Mouse (Mus musculus) embryonic facial prominence, embryonic 14.5 days (tissue): ENCODE data around the gene Mvb12b. TPM values are rescaled to one million over a fixed set of nuclear protein-coding genes. Genes with fewer than 3 reads are reported as not detected.

ENCODE experiments used
- ATAC-seq: fragments of 200-750 bp; cut with Nextera tagmentation; 2 replicates; pipeline ENCODE4 v1.8.0; 2017; ENCODE audit warnings: low read depth, moderate number of reproducible peaks, moderate TSS enrichment
- DNase-seq: peaks from one replicate; pipeline ENCODE4 v3.0.0-alpha.2; 2015; ENCODE audit warnings: low spot score
- H3K27ac ChIP-seq: fragments of 300-500 bp; sonication (generic); replicated peaks from 2 replicates; pipeline ENCODE4 v1.5.1; 2014; ENCODE audit warnings: low read depth, mild to moderate bottlenecking, low read length, moderate library complexity
- H3K27me3 ChIP-seq: fragments of 300-500 bp; sonication (generic); replicated peaks from 2 replicates; pipeline ENCODE4 v1.6.1; 2014; ENCODE audit warnings: low read length; ENCODE audit not compliant: control insufficient read depth, insufficient read depth
- H3K36me3 ChIP-seq: fragments of 300-500 bp; sonication (generic); 2 replicates; pipeline ENCODE4 v1.6.1; 2014; ENCODE audit warnings: low read length, mixed read lengths; ENCODE audit not compliant: control insufficient read depth, insufficient read depth
- H3K4me1 ChIP-seq: fragments of 300-500 bp; sonication (generic); 2 replicates; pipeline ENCODE4 v1.6.1; 2014; ENCODE audit warnings: antibody characterized with exemption, low read length; ENCODE audit not compliant: control insufficient read depth, insufficient read depth
- H3K4me2 ChIP-seq: fragments of 300-500 bp; sonication (generic); 2 replicates; pipeline ENCODE4 v1.6.1; 2014; ENCODE audit warnings: low read depth, mild to moderate bottlenecking, low read length, moderate library complexity, mixed read lengths
- H3K4me3 ChIP-seq: fragments of 300-500 bp; sonication (generic); 2 replicates; pipeline ENCODE4 v1.5.1; 2014; ENCODE audit warnings: low read depth, mild to moderate bottlenecking, low read length
- H3K9ac ChIP-seq: fragments of 300-500 bp; sonication (generic); 2 replicates; pipeline ENCODE4 v1.6.1; 2014; ENCODE audit warnings: low read depth, mild to moderate bottlenecking, low read length, moderate library complexity, mixed read lengths
- H3K9me3 ChIP-seq: fragments of 300-500 bp; sonication (generic); 2 replicates; pipeline ENCODE4 v1.6.1; 2016; ENCODE audit warnings: low read length; ENCODE audit not compliant: control insufficient read depth
- WGBS: fragments of 180-500 bp; shearing (Covaris S2); extraction: QIAGEN DNeasy Blood & Tissue Kit; methylation state at CpG from one replicate; pipeline ENCODE4 v1.1.7; 2014; 5-methylcytosine and 5-hydroxymethylcytosine counted together
- polyA plus RNA-seq: library from polyadenylated mRNA; unstranded; fragments of >200 nt; fragmentation: Nextera tagmentation; extraction: Ambion mirVana; gene quantifications from 2 replicates; pipeline ENCODE4 v1.2.1, GENCODE M21; 2014

The Mvb12b gene
- polyA plus RNA-seq, 1 experiment from 2014 or later: 14.1 TPM

DNA sequence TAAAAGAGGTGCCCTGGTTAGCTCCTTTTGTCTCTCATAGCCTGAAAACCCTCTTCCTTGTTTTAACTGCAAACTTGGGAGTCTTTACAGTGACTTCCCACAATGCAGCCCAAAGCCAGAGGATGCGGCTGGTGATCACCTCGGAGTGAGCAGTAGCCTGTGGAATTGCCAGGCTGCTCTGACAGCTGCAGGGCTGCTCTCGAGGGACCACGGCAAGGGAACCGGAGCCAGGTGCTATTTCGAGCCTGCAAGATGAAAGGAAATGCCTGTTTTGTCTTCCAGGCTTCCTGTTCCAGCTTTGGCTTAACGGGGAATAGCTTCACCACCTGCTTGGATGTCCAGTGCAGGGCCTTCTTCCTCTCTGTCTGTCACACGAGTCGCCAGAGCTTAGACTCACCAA lies 115.3 kb downstream of the Mvb12b start:
- ATAC-seq: peak; percentile 65; the same call in 1 of the 2 replicates
- peak; percentile 75 for DNase-seq
- H3K4me2 ChIP-seq: no peak overlapping the region

GRCm38 (mm10) chr2:33771388-33771787 lies 116.4 kb downstream of the Mvb12b start:
- Histone ChIP-seq H3K27me3 (no peaks in the 10 kb centered on the region), H3K27ac (no peak overlapping the region), H3K4me3 (no peak overlapping the region), H3K9ac (no peak overlapping the region), H3K36me3 (0 out of 2 replicates have a peak, but pooled peaks cover 4% of the 10 kb centered on the region), H3K4me1 (peaks cover 14% of the 10 kb centered on the region), H3K9me3 (no peaks in the 10 kb centered on the region), H3K4me2 (no peak overlapping the region)
- ATAC-seq: no peak
- DNase-seq: no peak
- WGBS: 84% methylated on average over 10 of the region's 10 CpGs

More for the DNA sequence above, 115.3 kb downstream of the Mvb12b start:
- H3K27ac ChIP-seq: no peak overlapping the region
- H3K9me3 ChIP-seq: peaks cover 8% of the 10 kb centered on the region
- no peak overlapping the region for H3K9ac ChIP-seq
- H3K36me3 ChIP-seq: peaks cover 8% of the 10 kb centered on the region
- WGBS: 36% methylated on average over 9 of the region's 9 CpGs
- H3K27me3 ChIP-seq: no peaks in the 10 kb centered on the region
- H3K4me1 ChIP-seq: peaks cover 14% of the 10 kb centered on the region
- H3K4me3 ChIP-seq: no peak overlapping the region

- H3K36me3 ChIP-seq: 0 out of 2 replicates have a peak, but pooled peaks cover 4% of the 10 kb centered on the region
- H3K27me3 ChIP-seq: no peaks in the 10 kb centered on the region
- 93% methylated on average over 4 of the region's 4 CpGs for WGBS
- no peak for DNase-seq
- ATAC-seq: no peak
- H3K4me2 ChIP-seq: no peak overlapping the region
- H3K27ac ChIP-seq: no peak overlapping the region
- no peak overlapping the region for H3K9ac ChIP-seq
- no peak overlapping the region for H3K4me3 ChIP-seq
- H3K9me3 ChIP-seq: no peaks in the 10 kb centered on the region
- peaks cover 14% of the 10 kb centered on the region for H3K4me1 ChIP-seq
Observed at GRCm38 (mm10) chr2:33770526-33771130, 117.1 kb downstream of the Mvb12b start.

- peak; percentile 84 for DNase-seq
- WGBS: 44% methylated on average over 5 of the region's 8 CpGs
Observed at GRCm38 (mm10) chr2:33764476-33764875, 123.3 kb downstream of the Mvb12b start.

GRCm38 (mm10) chr2:33762210-33762609 lies 125.5 kb downstream of the Mvb12b start:
- Histone ChIP-seq H3K27me3 (no peaks in the 10 kb centered on the region), H3K27ac (no peak overlapping the region), H3K4me2 (no peak overlapping the region), H3K36me3 (peaks cover 3% of the 10 kb centered on the region), H3K9me3 (0 out of 2 replicates have a peak, but pooled peaks cover 2% of the 10 kb centered on the region), H3K9ac (no peak overlapping the region), H3K4me3 (no peak overlapping the region), H3K4me1 (peaks cover 12% of the 10 kb centered on the region)
- ATAC-seq: no peak
- 41% methylated on average over 6 of the region's 6 CpGs for WGBS
- peak; percentile 56 for DNase-seq

More at GRCm38 (mm10) chr2:33764476-33764875, 123.3 kb downstream of the Mvb12b start:
- no peak overlapping the region for H3K4me2 ChIP-seq
- ATAC-seq: peak; percentile 56
- H3K27me3 ChIP-seq: no peaks in the 10 kb centered on the region
- H3K27ac ChIP-seq: no peak overlapping the region
- 0 out of 2 replicates have a peak, but pooled peaks cover 2% of the 10 kb centered on the region for H3K9me3 ChIP-seq
- peaks cover 3% of the 10 kb centered on the region for H3K36me3 ChIP-seq
- H3K9ac ChIP-seq: no peak overlapping the region
- H3K4me3 ChIP-seq: no peak overlapping the region
- H3K4me1 ChIP-seq: peaks cover 9% of the 10 kb centered on the region

GRCm38 (mm10) chr2:33760571-33760991 lies 127.2 kb downstream of the Mvb12b start:
- ATAC-seq (no peak), DNase-seq (no peak)
- 73% methylated on average over 13 of the region's 13 CpGs for WGBS
- H3K36me3 ChIP-seq: peaks cover 3% of the 10 kb centered on the region
- H3K4me1 ChIP-seq: peaks cover 15% of the 10 kb centered on the region
- no peak overlapping the region for H3K4me3 ChIP-seq
- no peak overlapping the region for H3K27ac ChIP-seq
- H3K9ac ChIP-seq: no peak overlapping the region
- H3K27me3 ChIP-seq: no peaks in the 10 kb centered on the region
- 0 out of 2 replicates have a peak, but pooled peaks cover 2% of the 10 kb centered on the region for H3K9me3 ChIP-seq
- H3K4me2 ChIP-seq: no peak overlapping the region

DNA sequence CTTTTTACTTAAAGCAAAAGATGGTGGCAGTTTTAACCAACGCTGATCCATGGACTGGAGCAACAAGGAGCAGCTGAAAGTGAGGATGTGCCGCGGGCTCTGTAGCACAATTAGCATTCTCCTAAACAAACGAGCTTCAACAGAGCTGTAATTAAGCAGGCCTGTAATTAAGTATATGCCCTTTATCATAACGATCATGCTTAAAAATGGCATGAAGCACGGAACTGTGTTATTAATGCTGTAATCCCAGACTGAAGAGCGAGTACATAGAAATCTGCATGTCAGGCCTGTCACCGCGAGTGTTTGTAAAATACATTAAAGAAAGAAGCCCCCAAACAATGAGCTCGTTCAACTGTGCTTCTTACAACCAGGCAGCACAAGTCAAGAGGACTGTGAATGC lies 128.3 kb downstream of the Mvb12b start:
- DNase-seq: no peak
- no peak for ATAC-seq
- WGBS: 55% methylated on average over 10 of the region's 10 CpGs

DNA sequence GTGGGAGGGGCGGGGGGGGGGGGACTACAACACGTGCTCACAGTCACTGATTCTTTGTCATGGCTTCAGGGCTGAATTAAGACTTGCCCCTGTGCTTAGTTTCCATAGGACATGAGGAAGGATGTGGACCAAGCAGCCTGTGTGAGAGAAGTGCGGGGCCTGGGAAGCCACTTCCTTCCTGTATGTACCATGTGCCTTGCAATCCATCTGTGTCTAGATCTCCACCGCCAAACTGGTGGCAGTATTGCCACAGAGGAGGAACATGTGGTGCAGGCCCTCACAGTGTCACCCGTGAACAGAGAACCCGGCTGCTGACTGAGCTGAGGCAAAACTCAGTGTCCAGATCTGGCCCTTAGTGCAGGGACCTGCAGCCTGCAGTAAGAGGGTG lies 132.1 kb downstream of the Mvb12b start:
- peaks cover 2% of the 10 kb centered on the region; the same call in 1 of the 2 replicates for H3K36me3 ChIP-seq
- H3K4me1 ChIP-seq: peaks cover 36% of the 10 kb centered on the region
- H3K4me2 ChIP-seq: no peak overlapping the region
- DNase-seq: peak; percentile 43
- 0 out of 2 replicates have a peak overlapping the region, but pooled peaks have one; percentile 36 for H3K27ac ChIP-seq
- no peak for ATAC-seq
- H3K9me3 ChIP-seq: no peaks in the 10 kb centered on the region
- 48% methylated on average over 6 of the region's 6 CpGs for WGBS
- no peak overlapping the region for H3K4me3 ChIP-seq
- H3K9ac ChIP-seq: no peak overlapping the region
- H3K27me3 ChIP-seq: no peaks in the 10 kb centered on the region

More for the DNA sequence above, 128.3 kb downstream of the Mvb12b start:
- H3K9ac ChIP-seq: no peak overlapping the region
- no peaks in the 10 kb centered on the region for H3K9me3 ChIP-seq
- H3K27ac ChIP-seq: no peak overlapping the region
- H3K4me1 ChIP-seq: peaks cover 27% of the 10 kb centered on the region
- no peak overlapping the region for H3K4me2 ChIP-seq
- H3K27me3 ChIP-seq: no peaks in the 10 kb centered on the region
- peaks cover 3% of the 10 kb centered on the region for H3K36me3 ChIP-seq
- no peak overlapping the region for H3K4me3 ChIP-seq
